Mouse (Mus musculus) embryonic facial prominence, embryonic 14.5 days (tissue): ENCODE measurements at regions not wholly inside any gene's neighbourhood (a gene's known extent, or its start where the extent isn't known, plus 50 kb on each side); places are given as distances from the start of the nearest gene placed in this dataset.

Source experiments
- ATAC-seq: fragments of 200-750 bp; cut with Nextera tagmentation; 2 replicates; pipeline ENCODE4 v1.8.0; 2017; ENCODE audit warnings: low read depth, moderate number of reproducible peaks, moderate TSS enrichment
- DNase-seq: peaks from one replicate; pipeline ENCODE4 v3.0.0-alpha.2; 2015; ENCODE audit warnings: low spot score
- H3K27ac ChIP-seq: fragments of 300-500 bp; sonication (generic); replicated peaks from 2 replicates; pipeline ENCODE4 v1.5.1; 2014; ENCODE audit warnings: low read depth, mild to moderate bottlenecking, low read length, moderate library complexity
- H3K27me3 ChIP-seq: fragments of 300-500 bp; sonication (generic); replicated peaks from 2 replicates; pipeline ENCODE4 v1.6.1; 2014; ENCODE audit warnings: low read length; ENCODE audit not compliant: control insufficient read depth, insufficient read depth
- H3K36me3 ChIP-seq: fragments of 300-500 bp; sonication (generic); 2 replicates; pipeline ENCODE4 v1.6.1; 2014; ENCODE audit warnings: low read length, mixed read lengths; ENCODE audit not compliant: control insufficient read depth, insufficient read depth
- H3K4me1 ChIP-seq: fragments of 300-500 bp; sonication (generic); 2 replicates; pipeline ENCODE4 v1.6.1; 2014; ENCODE audit warnings: antibody characterized with exemption, low read length; ENCODE audit not compliant: control insufficient read depth, insufficient read depth
- H3K4me2 ChIP-seq: fragments of 300-500 bp; sonication (generic); 2 replicates; pipeline ENCODE4 v1.6.1; 2014; ENCODE audit warnings: low read depth, mild to moderate bottlenecking, low read length, moderate library complexity, mixed read lengths
- H3K4me3 ChIP-seq: fragments of 300-500 bp; sonication (generic); 2 replicates; pipeline ENCODE4 v1.5.1; 2014; ENCODE audit warnings: low read depth, mild to moderate bottlenecking, low read length
- H3K9ac ChIP-seq: fragments of 300-500 bp; sonication (generic); 2 replicates; pipeline ENCODE4 v1.6.1; 2014; ENCODE audit warnings: low read depth, mild to moderate bottlenecking, low read length, moderate library complexity, mixed read lengths
- H3K9me3 ChIP-seq: fragments of 300-500 bp; sonication (generic); 2 replicates; pipeline ENCODE4 v1.6.1; 2016; ENCODE audit warnings: low read length; ENCODE audit not compliant: control insufficient read depth
- WGBS: fragments of 180-500 bp; shearing (Covaris S2); extraction: QIAGEN DNeasy Blood & Tissue Kit; methylation state at CpG from one replicate; pipeline ENCODE4 v1.1.7; 2014; 5-methylcytosine and 5-hydroxymethylcytosine counted together

- peak; percentile 89 for DNase-seq
- H3K9ac ChIP-seq, result no peak overlapping the region
- no peaks in the 10 kb centered on the region for H3K27me3 ChIP-seq
- H3K27ac ChIP-seq, result no peak overlapping the region
- H3K4me3 ChIP-seq, result no peak overlapping the region
- peak; percentile 91; the same call in 1 of the 2 replicates for ATAC-seq
- 32% methylated on average over 11 of the region's 11 CpGs for WGBS
- H3K36me3 ChIP-seq, result no peaks in the 10 kb centered on the region
- H3K4me1 ChIP-seq, result 0 out of 2 replicates have a peak, but pooled peaks cover 4% of the 10 kb centered on the region
- no peak overlapping the region for H3K4me2 ChIP-seq
- no peaks in the 10 kb centered on the region for H3K9me3 ChIP-seq
Observed at GRCm38 (mm10) chr4:105474765-105475560, 314.7 kb upstream of the Gm12728 start.

- H3K9me3 ChIP-seq, result no peaks in the 10 kb centered on the region
- H3K36me3 ChIP-seq, result no peaks in the 10 kb centered on the region
- no peaks in the 10 kb centered on the region for H3K27me3 ChIP-seq
- ATAC-seq, result no peak
- no peak overlapping the region for H3K4me2 ChIP-seq
- 77% methylated on average over 4 of the region's 4 CpGs for WGBS
- H3K27ac ChIP-seq, result no peak overlapping the region
- no peak for DNase-seq
- H3K9ac ChIP-seq, result no peak overlapping the region
- H3K4me1 ChIP-seq, result 0 out of 2 replicates have a peak, but pooled peaks cover 4% of the 10 kb centered on the region
- H3K4me3 ChIP-seq, result no peak overlapping the region
Observed at GRCm38 (mm10) chr4:105476332-105476731, 313.3 kb upstream of the Gm12728 start.

GRCm38 (mm10) chr4:105486376-105486775 lies 303.3 kb upstream of the Gm12728 start:
- H3K4me2 ChIP-seq, result no peak overlapping the region
- no peaks in the 10 kb centered on the region for H3K4me1 ChIP-seq
- H3K4me3 ChIP-seq, result no peak overlapping the region
- H3K9me3 ChIP-seq, result no peaks in the 10 kb centered on the region
- no peaks in the 10 kb centered on the region for H3K27me3 ChIP-seq
- ATAC-seq (no peak), DNase-seq (no peak)
- no peaks in the 10 kb centered on the region for H3K36me3 ChIP-seq
- no peak overlapping the region for H3K27ac ChIP-seq
- WGBS, result 87% methylated on average over 1 of the region's 1 CpGs
- H3K9ac ChIP-seq, result no peak overlapping the region

GRCm38 (mm10) chr4:105496176-105496575 lies 293.5 kb upstream of the Gm12728 start:
- no peak for DNase-seq
- 83% methylated on average over 2 of the region's 2 CpGs for WGBS

GRCm38 (mm10) chr4:105506190-105506589 lies 283.5 kb upstream of the Gm12728 start:
- no peaks in the 10 kb centered on the region for H3K27me3 ChIP-seq
- 0 out of 2 replicates have a peak, but pooled peaks cover 5% of the 10 kb centered on the region for H3K9me3 ChIP-seq
- WGBS, result 61% methylated on average over 2 of the region's 2 CpGs
- ATAC-seq, result no peak
- H3K27ac ChIP-seq, result no peak overlapping the region
- no peaks in the 10 kb centered on the region for H3K4me1 ChIP-seq
- H3K36me3 ChIP-seq, result no peaks in the 10 kb centered on the region
- H3K4me3 ChIP-seq, result no peak overlapping the region
- no peak overlapping the region for H3K9ac ChIP-seq
- DNase-seq, result no peak
- no peak overlapping the region for H3K4me2 ChIP-seq

More at GRCm38 (mm10) chr4:105496176-105496575, 293.5 kb upstream of the Gm12728 start:
- Histone ChIP-seq H3K9ac (no peak overlapping the region), H3K27ac (no peak overlapping the region), H3K4me3 (no peak overlapping the region), H3K9me3 (no peaks in the 10 kb centered on the region), H3K4me1 (no peaks in the 10 kb centered on the region), H3K36me3 (no peaks in the 10 kb centered on the region), H3K27me3 (no peaks in the 10 kb centered on the region), H3K4me2 (no peak overlapping the region)
- no peak for ATAC-seq

- WGBS, result 74% methylated on average over 7 of the region's 7 CpGs
- Histone ChIP-seq H3K4me2 (no peak overlapping the region), H3K36me3 (no peaks in the 10 kb centered on the region), H3K9me3 (0 out of 2 replicates have a peak, but pooled peaks cover 8% of the 10 kb centered on the region), H3K27ac (no peak overlapping the region), H3K4me1 (no peaks in the 10 kb centered on the region), H3K27me3 (no peaks in the 10 kb centered on the region), H3K9ac (no peak overlapping the region), H3K4me3 (no peak overlapping the region)
- ATAC-seq, result no peak
- no peak for DNase-seq
Observed at GRCm38 (mm10) chr4:105507221-105507620, 282.4 kb upstream of the Gm12728 start.

GRCm38 (mm10) chr4:105509091-105509490 lies 280.6 kb upstream of the Gm12728 start:
- no peak overlapping the region for H3K4me3 ChIP-seq
- H3K27ac ChIP-seq, result no peak overlapping the region
- no peak for ATAC-seq
- no peaks in the 10 kb centered on the region for H3K27me3 ChIP-seq
- H3K9ac ChIP-seq, result no peak overlapping the region
- 0 out of 2 replicates have a peak, but pooled peaks cover 8% of the 10 kb centered on the region for H3K9me3 ChIP-seq
- H3K36me3 ChIP-seq, result no peaks in the 10 kb centered on the region
- H3K4me1 ChIP-seq, result no peaks in the 10 kb centered on the region
- WGBS, result 82% methylated on average over 3 of the region's 3 CpGs
- no peak overlapping the region for H3K4me2 ChIP-seq
- no peak for DNase-seq

GRCm38 (mm10) chr4:105510406-105510805 lies 279.3 kb upstream of the Gm12728 start:
- DNase-seq (no peak), ATAC-seq (no peak)
- no peaks in the 10 kb centered on the region for H3K36me3 ChIP-seq
- no peak overlapping the region for H3K9ac ChIP-seq
- 0 out of 2 replicates have a peak, but pooled peaks cover 8% of the 10 kb centered on the region for H3K9me3 ChIP-seq
- H3K27ac ChIP-seq, result no peak overlapping the region
- WGBS, result 73% methylated on average over 1 of the region's 1 CpGs
- no peaks in the 10 kb centered on the region for H3K27me3 ChIP-seq
- no peak overlapping the region for H3K4me2 ChIP-seq
- no peak overlapping the region for H3K4me3 ChIP-seq
- H3K4me1 ChIP-seq, result no peaks in the 10 kb centered on the region

- Histone ChIP-seq H3K4me1 (no peaks in the 10 kb centered on the region), H3K36me3 (no peaks in the 10 kb centered on the region), H3K27me3 (no peaks in the 10 kb centered on the region), H3K9ac (no peak overlapping the region), H3K27ac (no peak overlapping the region), H3K4me2 (no peak overlapping the region), H3K4me3 (no peak overlapping the region), H3K9me3 (no peaks in the 10 kb centered on the region)
- no peak for ATAC-seq
- 55% methylated on average over 2 of the region's 2 CpGs for WGBS
- DNase-seq, result no peak
Observed at GRCm38 (mm10) chr4:105525135-105525534, 264.5 kb upstream of the Gm12728 start.
